Comparison of ENCODE assay signal across 15 mouse cellular contexts in the genomic region with DNA sequence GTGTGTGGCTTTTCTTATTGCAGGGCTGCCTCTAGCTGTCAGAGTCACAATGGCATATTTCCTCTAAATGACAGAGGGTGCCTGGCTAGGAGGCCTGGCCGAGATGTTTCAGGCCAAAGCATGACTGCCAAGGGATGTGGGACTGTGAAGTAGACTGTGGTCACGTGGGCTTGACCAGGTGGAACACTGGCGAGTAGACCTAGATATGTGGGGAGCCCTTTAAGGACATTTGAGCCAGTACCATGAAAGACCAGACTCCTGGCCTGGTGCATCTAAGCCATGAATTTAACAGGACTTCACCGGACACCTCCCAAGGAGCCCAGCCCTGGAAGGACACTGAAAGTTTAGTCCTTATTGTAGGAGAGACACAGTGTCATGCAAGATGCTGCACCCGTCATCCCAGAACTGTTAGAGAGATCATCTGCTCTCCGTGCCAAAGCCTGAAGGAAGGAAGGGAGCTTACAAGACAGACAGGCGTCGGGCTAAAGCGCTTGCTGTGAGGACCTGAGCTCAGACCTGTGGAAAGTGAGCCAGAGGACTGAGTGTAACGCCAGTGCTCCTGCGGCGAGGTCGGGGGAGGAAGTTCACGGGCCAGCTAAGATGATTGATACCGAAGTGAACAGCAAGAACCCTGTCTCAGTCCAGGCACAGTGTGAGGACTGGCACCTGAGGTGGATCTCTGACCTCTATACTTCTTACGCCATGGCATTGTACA. TPM values are rescaled to one million over a fixed set of nuclear protein-coding genes. Genes with fewer than 3 reads are reported as not detected.
DNase-seq lines count a peak whose midpoint lies in the region; ATAC-seq lines count a peak whose summit lies in the region.
"Had no signal": no experiment of that assay in that cellular context is flagged by ENCODE, and none has a peak within 500 bp of the region (broad histone marks: within the 10 kb centered on the region; RNA-seq: fewer than 3 reads in every experiment).

No protein-coding gene starts in this region.

- ATAC-seq in cerebellum, adult (ENCODE audit: insufficient number of reproducible peaks, low FRiP score, low TSS enrichment): peak; percentile 54; the same call in 1 of the 2 replicates
- ATAC-seq in megakaryocyte, adult 5-6 weeks (ENCODE audit: poor library complexity, severe bottlenecking): no peak
- no peak for ATAC-seq in hindbrain, embryonic 11.5 days (ENCODE audit: low FRiP score)
- ATAC-seq in neural tube, embryonic 14.5 days (ENCODE audit: low read depth): no peak

- H3K27me3 ChIP-seq in megakaryocyte, embryonic 14.5 days (replicated peaks): peaks cover 3% of the 10 kb centered on the region
- H3K27me3 ChIP-seq in hindbrain, embryonic 11.5 days (ENCODE audit: control insufficient read depth, insufficient read depth, low read length): 0 out of 2 replicates have a peak, but pooled peaks cover 5% of the 10 kb centered on the region
- H3K27me3 ChIP-seq in neural tube, embryonic 14.5 days (ENCODE audit: control insufficient read depth, insufficient read depth, low read length): no peaks in the 10 kb centered on the region

- no peak for DNase-seq in cerebellum, postnatal 4 days (ENCODE audit: low spot score in 2 of 2)
- no peak for DNase-seq in hindbrain, embryonic 11.5 days (ENCODE audit: low spot score)
- DNase-seq in adrenal gland, postnatal 10 days: no peak
- no peak for DNase-seq in urinary bladder, postnatal 4 days (ENCODE audit: low spot score in 2 of 2)
- DNase-seq: adrenal gland, adult 8-10 months; heart, postnatal 14 days; kidney, adult 8-10 months; thymus, postnatal 25 days had no signal

- whole genome bisulfite sequencing in hindbrain, embryonic 11.5 days: 88% methylated on average over 16 of the region's 16 CpGs
- 79% methylated on average over 16 of the region's 16 CpGs for WGBS in neural tube, embryonic 14.5 days

- no peaks in the 10 kb centered on the region for H3K9me3 ChIP-seq in megakaryocyte, embryonic 14.5 days
- no peaks in the 10 kb centered on the region for H3K9me3 ChIP-seq in hindbrain, embryonic 11.5 days (ENCODE audit: control insufficient read depth, low read length)
- no peaks in the 10 kb centered on the region for H3K9me3 ChIP-seq in neural tube, embryonic 14.5 days (ENCODE audit: control insufficient read depth, low read length)

- peak overlapping the region; percentile 16; the same call in 1 of the 2 replicates for H3K9ac ChIP-seq in hindbrain, embryonic 11.5 days (ENCODE audit: low read depth, low read length)
- no peak overlapping the region; the same call in 1 of the 2 replicates for H3K9ac ChIP-seq in neural tube, embryonic 14.5 days (replicated peaks; ENCODE audit: low read depth, low read length)
- H3K9ac ChIP-seq: liver, embryonic 14.5 days had no signal

- H3K4me2 ChIP-seq in hindbrain, embryonic 11.5 days (replicated peaks; ENCODE audit: low read depth, low read length): 0 out of 2 replicates have a peak overlapping the region, but pooled peaks have one; percentile 7
- H3K4me2 ChIP-seq in neural tube, embryonic 14.5 days (ENCODE audit: low read depth, low read length): peak overlapping the region; percentile 49

- peaks cover 23% of the 10 kb centered on the region for H3K36me3 ChIP-seq in megakaryocyte, embryonic 14.5 days (replicated peaks; ENCODE audit: low read length)
- no peaks in the 10 kb centered on the region for H3K36me3 ChIP-seq in hindbrain, embryonic 11.5 days (ENCODE audit: control insufficient read depth, insufficient read depth, low read length)
- H3K36me3 ChIP-seq in neural tube, embryonic 14.5 days (ENCODE audit: control insufficient read depth, insufficient read depth, low read length): no peaks in the 10 kb centered on the region

- peak overlapping the region; percentile 35 for H3K4me3 ChIP-seq in megakaryocyte, embryonic 14.5 days (replicated peaks)
- H3K4me3 ChIP-seq in hindbrain, embryonic 11.5 days (ENCODE audit: low read depth, low read length): no peak overlapping the region
- no peak overlapping the region for H3K4me3 ChIP-seq in neural tube, embryonic 14.5 days (ENCODE audit: low read depth, low read length)

- H3K4me1 ChIP-seq in megakaryocyte, embryonic 14.5 days: peaks cover 63% of the 10 kb centered on the region
- H3K4me1 ChIP-seq in hindbrain, embryonic 11.5 days (replicated peaks; ENCODE audit: control insufficient read depth, insufficient read depth, low read length): no peaks in the 10 kb centered on the region; the same call in 1 of the 2 replicates
- peaks cover 10% of the 10 kb centered on the region; the same call in 1 of the 2 replicates for H3K4me1 ChIP-seq in neural tube, embryonic 14.5 days (ENCODE audit: control insufficient read depth, insufficient read depth, low read length)

- H3K27ac ChIP-seq in hindbrain, embryonic 11.5 days (ENCODE audit: low read depth, low read length): no peak overlapping the region
- no peak overlapping the region for H3K27ac ChIP-seq in neural tube, embryonic 14.5 days (ENCODE audit: low read depth, low read length)
- H3K27ac ChIP-seq: liver, embryonic 14.5 days had no signal

RNA-seq across cellular contexts. Expression of a gene that starts 2.2 kb away (rescaled TPM):
- polyA plus RNA-seq in megakaryocyte, embryonic 14.5 days (2012; ENCODE audit: insufficient read depth, low replicate concordance): 103 and 107 TPM in 2 replicates
- 43.3 and 44.5 TPM in 2 replicates for total RNA-seq in megakaryocyte, adult 5-6 weeks (2015)
- 40.1 and 43.3 TPM in 2 replicates for total RNA-seq in megakaryocyte, adult 5-6 weeks (2017)
- 116 and 125 TPM in 2 replicates for polyA plus RNA-seq in hindbrain, embryonic 11.5 days (2014; fragmentation: Nextera tagmentation; extraction: Ambion mirVana)
- polyA plus RNA-seq in neural tube, embryonic 14.5 days (2014; fragmentation: Nextera tagmentation; extraction: Ambion mirVana): 332 and 348 TPM in 2 replicates
- 10 to 100 TPM; 33.2 to 38.0 TPM for total RNA-seq in adrenal gland, postnatal 10 days (2021)

RNA-seq across cellular contexts. Expression of a gene that starts 21.4 kb away (rescaled TPM):
- not detected in 2 replicates for polyA plus RNA-seq in megakaryocyte, embryonic 14.5 days (2012; ENCODE audit: insufficient read depth, low replicate concordance)
- total RNA-seq in megakaryocyte, adult 5-6 weeks (2015): not detected in 2 replicates
- not detected in 2 replicates for total RNA-seq in megakaryocyte, adult 5-6 weeks (2017)
- polyA plus RNA-seq in hindbrain, embryonic 11.5 days (2014; fragmentation: Nextera tagmentation; extraction: Ambion mirVana): 2.7 and 4.3 TPM in 2 replicates
- not detected in 2 replicates for polyA plus RNA-seq in neural tube, embryonic 14.5 days (2014; fragmentation: Nextera tagmentation; extraction: Ambion mirVana)
- not detected for total RNA-seq in adrenal gland, postnatal 10 days (2021)
- total RNA-seq: adrenal gland, adult 8-10 months; heart, postnatal 14 days; layer of hippocampus, postnatal 25 days had no signal
- polyA plus RNA-seq: spleen, adult 2 months had no signal

RNA-seq across cellular contexts. Expression of a gene that starts 27.9 kb away (rescaled TPM):
- polyA plus RNA-seq in megakaryocyte, embryonic 14.5 days (2012; ENCODE audit: insufficient read depth, low replicate concordance): 9.3 and 14.4 TPM in 2 replicates
- total RNA-seq in megakaryocyte, adult 5-6 weeks (2015): 1.2 and 1.4 TPM in 2 replicates
- 0.22 and 0.24 TPM in 2 replicates for total RNA-seq in megakaryocyte, adult 5-6 weeks (2017)
- polyA plus RNA-seq in hindbrain, embryonic 11.5 days (2014; fragmentation: Nextera tagmentation; extraction: Ambion mirVana): 1.4 and 2.0 TPM in 2 replicates
- polyA plus RNA-seq in neural tube, embryonic 14.5 days (2014; fragmentation: Nextera tagmentation; extraction: Ambion mirVana): 0.52 and 0.64 TPM in 2 replicates
- 1 to 10 TPM; 1.2 to 1.3 TPM for total RNA-seq in adrenal gland, postnatal 10 days (2021)
